Mouse (Mus musculus) brown adipose tissue, adult 24 weeks (tissue): ENCODE measurements around the gene Il4i1. TPM values are rescaled to one million over a fixed set of nuclear protein-coding genes. Genes with fewer than 3 reads are reported as not detected.

ENCODE experiments used
- H3K27ac ChIP-seq: fragments of 200-500 bp; replicated peaks from 2 replicates; pipeline ENCODE4 v1.5.1; 2012; ENCODE audit warnings: low read depth, mild to moderate bottlenecking, low read length
- H3K4me1 ChIP-seq: fragments of 200-500 bp; 2 replicates; pipeline ENCODE4 v1.6.1; 2012; ENCODE audit warnings: low read length, mixed read lengths; ENCODE audit not compliant: control insufficient read depth, insufficient read depth, insufficient read length
- H3K4me3 ChIP-seq: fragments of 200-500 bp; 2 replicates; pipeline ENCODE4 v1.5.1; 2012; ENCODE audit warnings: low read depth, mild to moderate bottlenecking, low read length, moderate library complexity; ENCODE audit not compliant: insufficient read depth
- polyA plus RNA-seq: library from polyadenylated mRNA; stranded (reverse); fragments of >200 nt; gene quantifications from 2 replicates; pipeline ENCODE4 v1.2.4, GENCODE M21; 2012; ENCODE audit not compliant: missing spikeins, insufficient read depth, insufficient read length

The Il4i1 gene
- polyA plus RNA-seq, 1 experiment, result 1.2 TPM

DNA sequence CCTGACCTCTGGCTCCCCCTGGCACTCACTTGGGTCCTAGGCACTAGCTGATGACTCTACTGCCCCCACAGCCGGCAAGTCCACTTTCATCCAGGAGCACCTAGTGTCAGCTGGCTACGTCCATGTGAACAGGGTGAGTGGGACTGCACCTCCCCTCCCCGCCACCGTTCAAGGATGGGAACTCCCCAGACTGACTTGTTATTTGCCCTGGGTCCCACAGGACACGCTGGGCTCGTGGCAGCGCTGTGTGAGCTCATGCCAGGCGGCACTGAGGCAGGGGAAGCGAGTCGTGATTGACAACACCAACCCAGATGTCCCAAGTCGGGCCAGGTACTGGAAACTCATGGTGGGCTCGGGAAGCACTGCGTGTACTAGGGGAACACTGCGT, 45.2 kb downstream of the Il4i1 start:
- H3K4me3 ChIP-seq, result no peak overlapping the region
- peaks cover 8% of the 10 kb centered on the region for H3K4me1 ChIP-seq
- no peak overlapping the region for H3K27ac ChIP-seq

DNA sequence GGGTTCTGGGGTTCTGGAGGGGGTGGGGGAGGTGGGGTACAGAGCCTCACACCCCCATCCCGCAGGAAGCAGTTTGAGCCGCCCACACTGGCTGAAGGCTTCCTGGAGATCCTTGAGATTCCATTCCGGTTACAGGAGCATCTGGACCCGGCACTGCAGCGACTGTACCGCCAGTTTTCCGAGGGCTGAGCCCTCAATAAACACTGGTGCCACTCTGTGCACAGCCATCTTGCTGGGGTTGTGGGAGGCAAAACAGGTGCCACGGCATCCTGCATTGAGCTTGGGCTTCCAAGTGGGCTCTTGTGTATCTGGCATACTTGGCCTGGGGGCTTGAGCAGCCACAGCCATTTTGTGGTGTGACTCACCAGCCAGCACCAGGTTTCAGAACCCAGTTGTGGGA, 46.2 kb downstream of the Il4i1 start:
- Histone ChIP-seq H3K27ac (no peak overlapping the region), H3K4me1 (peaks cover 12% of the 10 kb centered on the region), H3K4me3 (no peak overlapping the region)

GRCm38 (mm10) chr7:44863210-44863609, 47.0 kb downstream of the Il4i1 start:
- no peak overlapping the region for H3K4me3 ChIP-seq
- no peak overlapping the region for H3K27ac ChIP-seq
- peaks cover 16% of the 10 kb centered on the region for H3K4me1 ChIP-seq

DNA sequence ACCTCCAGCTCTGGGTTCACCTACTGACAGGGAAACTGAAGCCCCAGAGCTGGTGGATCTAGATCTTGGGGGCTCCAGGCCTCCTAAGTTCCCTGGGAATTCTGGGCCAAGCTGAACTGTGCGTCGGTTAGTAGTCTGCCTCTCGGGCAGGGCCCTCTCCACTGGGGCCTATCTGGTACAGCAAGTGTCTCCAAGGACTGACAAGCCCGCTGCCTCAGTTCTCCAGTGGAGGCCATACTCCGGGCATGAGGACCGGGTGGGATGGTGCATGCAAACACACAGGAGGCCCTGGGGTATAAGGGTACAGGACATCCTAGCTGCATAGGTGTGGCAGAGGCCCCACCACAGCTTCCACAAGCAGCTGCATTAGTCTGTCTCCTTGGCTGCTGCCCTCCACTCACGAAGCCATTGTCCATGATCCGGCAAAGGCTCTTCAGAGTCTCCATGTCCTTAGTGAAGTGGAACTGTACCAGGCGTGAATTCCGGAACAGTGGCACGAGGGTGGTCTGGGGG, 47.9 kb downstream of the Il4i1 start:
- H3K4me1 ChIP-seq, result peaks cover 20% of the 10 kb centered on the region
- no peak overlapping the region for H3K27ac ChIP-seq
- no peak overlapping the region for H3K4me3 ChIP-seq

- peaks cover 20% of the 10 kb centered on the region for H3K4me1 ChIP-seq
- H3K4me3 ChIP-seq, result no peak overlapping the region
Observed at GRCm38 (mm10) chr7:44864595-44865542, 48.7 kb downstream of the Il4i1 start.

DNA sequence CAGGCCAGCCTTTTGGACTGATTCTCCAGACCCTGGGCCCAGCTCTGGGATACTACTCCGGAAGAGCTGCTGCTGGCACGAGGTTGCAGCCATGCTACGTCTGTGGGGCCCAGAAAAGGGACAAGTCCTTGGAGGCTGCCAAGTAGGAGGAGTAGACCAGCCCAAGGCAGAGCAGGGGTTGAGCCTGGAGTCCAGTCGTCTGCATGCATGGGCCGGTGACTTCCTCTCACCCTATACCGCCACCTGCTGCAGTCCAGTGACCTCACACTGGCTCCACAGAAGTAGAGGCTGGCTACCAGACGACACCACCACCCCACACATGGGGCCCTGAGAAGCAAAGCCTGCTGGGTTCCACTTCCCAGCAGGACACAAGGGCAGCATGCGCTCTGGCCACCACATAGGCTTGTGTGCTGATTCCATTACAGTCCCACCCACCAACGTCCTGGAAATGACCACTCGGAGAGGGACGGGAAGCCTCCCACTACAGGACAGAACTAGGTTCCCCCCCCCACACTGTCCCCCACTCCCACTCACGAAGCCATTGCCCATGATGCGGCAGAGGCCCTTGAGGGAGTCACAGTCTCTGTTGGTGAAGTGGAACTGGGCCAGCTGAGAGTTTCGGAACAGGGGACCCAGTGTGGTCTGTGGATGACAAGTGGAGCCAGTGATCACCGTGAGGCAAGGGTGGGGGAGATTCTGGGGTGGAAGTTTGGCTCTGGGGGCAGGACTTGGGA, 50.3 kb downstream of the Il4i1 start:
- Histone ChIP-seq H3K4me3 (no peak overlapping the region), H3K27ac (peak overlapping the region; percentile 4; the same call in 1 of the 2 replicates), H3K4me1 (peaks cover 20% of the 10 kb centered on the region)

More at GRCm38 (mm10) chr7:44864595-44865542, 48.7 kb downstream of the Il4i1 start:
- H3K27ac ChIP-seq, result no peak overlapping the region

DNA sequence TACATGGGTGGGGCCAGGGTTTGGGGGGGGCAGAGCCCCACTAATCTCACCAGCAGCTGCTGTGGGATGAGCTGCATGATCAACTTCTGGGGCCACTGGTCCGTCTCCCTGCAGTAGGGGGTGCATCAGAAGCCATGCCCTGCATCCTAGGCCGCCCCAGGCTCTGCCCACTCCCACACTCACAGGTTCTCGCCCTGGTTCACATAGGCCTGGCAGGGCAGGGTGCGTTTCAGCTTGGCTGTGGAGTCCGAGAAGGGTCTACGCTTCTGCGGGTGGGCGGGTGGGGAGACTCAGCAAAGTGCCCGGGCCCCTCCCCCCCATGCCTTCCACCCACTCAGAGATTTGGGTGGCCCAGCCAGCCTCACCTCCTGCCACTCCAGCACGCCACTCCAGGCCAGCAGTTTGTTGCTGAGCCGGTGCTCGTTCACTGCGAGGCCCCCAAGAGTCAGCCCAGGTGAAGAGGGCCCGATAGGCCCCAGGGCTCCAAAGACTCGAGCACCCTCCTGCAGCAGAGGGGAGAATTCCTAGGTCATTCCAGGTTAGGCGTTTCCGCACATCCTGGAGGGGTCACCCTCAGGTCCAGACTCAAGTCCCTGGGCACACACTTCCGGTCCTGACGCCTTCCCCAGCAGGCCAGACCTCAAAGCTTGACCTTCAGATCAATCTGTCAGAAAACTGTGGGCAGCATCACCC, 51.0 kb downstream of the Il4i1 start:
- Histone ChIP-seq H3K4me3 (no peak overlapping the region), H3K27ac (no peak overlapping the region), H3K4me1 (peaks cover 20% of the 10 kb centered on the region)

DNA sequence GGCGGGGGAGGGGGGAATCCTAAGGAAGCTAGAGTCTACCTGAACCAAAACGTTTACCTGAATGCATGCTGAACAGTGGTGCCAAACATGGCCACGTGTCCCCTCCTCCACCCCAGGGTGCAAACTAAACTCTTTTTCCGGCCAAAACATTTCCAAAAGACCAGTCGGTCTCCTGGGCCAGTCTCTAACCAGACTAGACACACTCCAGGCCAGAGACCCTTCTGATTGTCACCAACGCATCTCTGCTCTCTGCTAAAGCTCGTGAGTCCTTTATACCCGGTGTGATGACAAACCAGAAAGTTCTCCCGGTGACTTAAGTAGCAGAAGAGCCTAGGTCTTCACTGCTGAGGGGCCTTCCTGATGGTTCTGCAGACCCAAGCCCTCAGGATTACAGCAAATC, 51.6 kb downstream of the Il4i1 start:
- peaks cover 20% of the 10 kb centered on the region for H3K4me1 ChIP-seq
- H3K27ac ChIP-seq, result no peak overlapping the region
- H3K4me3 ChIP-seq, result peak overlapping the region; percentile 74

DNA sequence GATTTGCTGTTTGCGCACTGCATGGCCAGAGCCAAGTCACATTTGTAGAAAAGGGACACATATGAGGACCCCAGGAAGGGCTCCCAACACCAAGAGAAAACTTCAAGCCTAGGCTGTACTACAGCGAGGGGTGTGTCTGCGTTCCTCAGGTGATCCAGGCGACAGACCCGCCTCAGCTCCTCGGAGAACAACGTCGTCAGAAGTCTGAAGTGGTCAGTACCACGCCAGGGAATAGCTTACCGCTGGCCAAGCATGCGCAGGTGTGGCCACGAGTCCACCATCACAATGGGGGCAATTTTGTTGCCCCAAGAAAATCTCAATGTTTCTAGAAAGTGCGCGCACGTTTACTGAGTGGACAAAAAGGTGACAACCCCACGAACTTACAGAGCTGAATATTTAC, 52.3 kb downstream of the Il4i1 start:
- H3K4me3 ChIP-seq, result peak overlapping the region; percentile 74
- H3K27ac ChIP-seq, result peak overlapping the region; percentile 16; the same call in 1 of the 2 replicates
- H3K4me1 ChIP-seq, result peaks cover 20% of the 10 kb centered on the region

- Histone ChIP-seq H3K4me1 (peaks cover 20% of the 10 kb centered on the region), H3K4me3 (peak overlapping the region; percentile 74), H3K27ac (peak overlapping the region; percentile 85)
Observed at GRCm38 (mm10) chr7:44868919-44869696, 52.9 kb downstream of the Il4i1 start.

- Histone ChIP-seq H3K4me3 (peak within 1 kb of the TSS; percentile 74), H3K4me1 (peaks cover 20% of the 10 kb centered on the region), H3K27ac (peak within 1 kb of the TSS; percentile 85)
Observed at GRCm38 (mm10) chr7:44869697-44870528, 53.7 kb downstream of the Il4i1 start, which contains the start of gene Ptov1. TSS of gene Ptov1 (minus strand) at chr7:44869788.

GRCm38 (mm10) chr7:44870614-44871013, 54.4 kb downstream of the Il4i1 start:
- H3K4me3 ChIP-seq, result no peak overlapping the region
- H3K4me1 ChIP-seq, result peaks cover 20% of the 10 kb centered on the region
- no peak overlapping the region for H3K27ac ChIP-seq

DNA sequence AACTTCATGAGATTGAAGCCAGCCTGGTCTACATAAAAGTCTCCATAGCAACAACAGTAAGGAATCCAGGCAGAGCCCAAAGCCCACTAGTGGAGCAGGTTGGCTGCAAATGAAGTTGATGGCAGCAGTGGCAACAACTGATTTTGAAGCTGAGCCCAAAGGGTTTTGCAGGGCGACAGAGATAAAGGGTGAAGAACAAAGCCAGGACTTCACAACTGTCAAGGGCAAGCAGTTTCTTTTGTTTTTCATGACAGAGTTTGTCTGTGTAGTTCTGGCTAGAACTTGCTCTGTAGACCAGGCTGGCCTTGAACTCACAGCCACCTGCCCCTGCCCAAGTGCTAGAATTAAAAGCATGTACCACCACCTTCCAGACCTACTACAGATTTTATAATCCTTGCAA, 55.0 kb downstream of the Il4i1 start:
- Histone ChIP-seq H3K4me3 (no peak overlapping the region), H3K27ac (no peak overlapping the region), H3K4me1 (peaks cover 19% of the 10 kb centered on the region)
